Mouse (Mus musculus) heart, adult 2 months (tissue): ENCODE results near the gene Npepl1. TPM values are rescaled to one million over a fixed set of nuclear protein-coding genes. Genes with fewer than 3 reads are reported as not detected.

Experiments used
- DNase-seq, 2 experiments: peaks; one replicate each; pipeline ENCODE4 v3.0.0; 2021
- H3K27ac ChIP-seq: fragments of 200-600 bp; 2 replicates; pipeline ENCODE4 v1.8.1; 2022
- H3K27me3 ChIP-seq: fragments of 200-500 bp; 2 replicates; pipeline ENCODE4 v1.6.1; 2012; ENCODE audit warnings: mild to moderate bottlenecking, low read length, inconsistent platforms, mixed read lengths; ENCODE audit not compliant: control insufficient read depth, insufficient read depth
- H3K36me3 ChIP-seq: fragments of 200-500 bp; 2 replicates; pipeline ENCODE4 v1.6.1; 2012; ENCODE audit warnings: low read length, inconsistent platforms; ENCODE audit not compliant: control insufficient read depth, insufficient read depth
- H3K4me1 ChIP-seq: fragments of 200-500 bp; 2 replicates; pipeline ENCODE4 v1.6.1; 2011; ENCODE audit warnings: low read length; ENCODE audit not compliant: control insufficient read depth, insufficient read depth
- H3K4me3 ChIP-seq: fragments of 200-600 bp; 2 replicates; pipeline ENCODE4 v1.8.1; 2022
- H3K79me2 ChIP-seq: fragments of 200-500 bp; replicated peaks from 2 replicates; pipeline ENCODE4 v1.6.1; 2012; ENCODE audit warnings: mild to moderate bottlenecking, inconsistent platforms, low read length, moderate library complexity, mixed read lengths; ENCODE audit not compliant: control insufficient read depth, insufficient read depth
- H3K9ac ChIP-seq: fragments of 200-500 bp; 2 replicates; pipeline ENCODE4 v1.6.1; 2012; ENCODE audit warnings: low read depth, mild to moderate bottlenecking, control low read depth, inconsistent platforms, low read length, mixed read lengths
- CTCF ChIP-seq: fragments of 200-600 bp; IDR thresholded peaks from 2 replicates; pipeline ENCODE4 v1.8.1; 2022; ENCODE audit warnings: antibody characterized with exemption, mild to moderate bottlenecking, moderate library complexity
- EP300 ChIP-seq: fragments of 200-500 bp; IDR thresholded peaks from 2 replicates; pipeline ENCODE4 v1.6.1; 2011; ENCODE audit warnings: low read depth, low read length, control low read depth; ENCODE audit not compliant: insufficient read depth
- POLR2A ChIP-seq: fragments of 200-500 bp; IDR thresholded peaks from 2 replicates; pipeline ENCODE4 v1.6.1; 2011; ENCODE audit warnings: mild to moderate bottlenecking, low read depth, low read length, control low read depth; ENCODE audit not compliant: insufficient read depth
- WGBS: fragments of 180-500 bp; shearing (Covaris S2); methylation state at CpG from one replicate; pipeline ENCODE4 v1.1.7; 2018; 5-methylcytosine and 5-hydroxymethylcytosine counted together
- intact Hi-C: fragments of 180-260 bp; cut with DNase I; formaldehyde crosslinking; loops from one replicate; pipeline ENCODE4 v1.15.1; 2025
- polyA plus RNA-seq: library from polyadenylated mRNA; depleted of rRNA; stranded (reverse); fragments of >200 nt; gene quantifications from 2 replicates; pipeline ENCODE4 v1.2.3, GENCODE M21; 2012; rRNA removed
- total RNA-seq, 2 experiments: library from RNA; stranded (reverse); gene quantifications; 2 replicates each; pipeline ENCODE4 v1.2.3; 2021

Gene Npepl1
- total and polyA plus RNA-seq, 3 experiments = 63.1 to 79.6 (median 73.9) TPM

- WGBS = 55% methylated on average over 8 of the region's 8 CpGs
- intact Hi-C loops = no loop called here
Observed at GRCm38 (mm10) chr2:174130468-174131097, 20.4 kb downstream of the Npepl1 start.

GRCm38 (mm10) chr2:174132413-174132969, 22.3 kb downstream of the Npepl1 start:
- no peaks in the 10 kb centered on the region for H3K27me3 ChIP-seq
- intact Hi-C loops = no loop called here

More at GRCm38 (mm10) chr2:174130468-174131097, 20.4 kb downstream of the Npepl1 start:
- no peak for DNase-seq
- TF ChIP-seq EP300 = no peak
- TF ChIP-seq POLR2A = no peak
- no peak for TF ChIP-seq CTCF
- H3K79me2 ChIP-seq = no peaks in the 10 kb centered on the region
- H3K4me1 ChIP-seq = no peaks in the 10 kb centered on the region
- no peak overlapping the region for H3K4me3 ChIP-seq
- no peaks in the 10 kb centered on the region for H3K27me3 ChIP-seq
- no peaks in the 10 kb centered on the region for H3K36me3 ChIP-seq
- H3K27ac ChIP-seq = no peak overlapping the region
- H3K9ac ChIP-seq = no peak overlapping the region

GRCm38 (mm10) chr2:174159035-174159434, 48.9 kb downstream of the Npepl1 start:
- WGBS = 88% methylated on average over 10 of the region's 10 CpGs
- Histone ChIP-seq H3K79me2 (no peaks in the 10 kb centered on the region), H3K27ac (no peak overlapping the region), H3K4me1 (no peaks in the 10 kb centered on the region), H3K27me3 (no peaks in the 10 kb centered on the region), H3K36me3 (no peaks in the 10 kb centered on the region), H3K9ac (no peak overlapping the region), H3K4me3 (no peak overlapping the region)
- intact Hi-C loops = no loop called here
- DNase-seq = no peak
- TF ChIP-seq POLR2A (no peak), EP300 (no peak), CTCF (no peak)

More at GRCm38 (mm10) chr2:174132413-174132969, 22.3 kb downstream of the Npepl1 start:
- H3K79me2 ChIP-seq = no peaks in the 10 kb centered on the region
- H3K27ac ChIP-seq = no peak overlapping the region
- no peak for DNase-seq
- H3K4me3 ChIP-seq = no peak overlapping the region
- WGBS = 68% methylated on average over 8 of the region's 8 CpGs
- no peaks in the 10 kb centered on the region for H3K36me3 ChIP-seq
- H3K4me1 ChIP-seq = no peaks in the 10 kb centered on the region
- H3K9ac ChIP-seq = no peak overlapping the region
- no peak for TF ChIP-seq POLR2A
- TF ChIP-seq EP300 = no peak
- no peak for TF ChIP-seq CTCF

- Histone ChIP-seq H3K79me2 (no peaks in the 10 kb centered on the region), H3K27ac (no peak overlapping the region), H3K27me3 (no peaks in the 10 kb centered on the region), H3K4me1 (no peaks in the 10 kb centered on the region), H3K9ac (no peak overlapping the region), H3K4me3 (no peak overlapping the region), H3K36me3 (no peaks in the 10 kb centered on the region)
- 54% methylated on average over 3 of the region's 3 CpGs for WGBS
- no peak for TF ChIP-seq POLR2A
- TF ChIP-seq CTCF = no peak
- TF ChIP-seq EP300 = no peak
- intact Hi-C loops = no loop called here
- DNase-seq = no peak
Observed at GRCm38 (mm10) chr2:174160461-174160860, 50.3 kb downstream of the Npepl1 start.

Other genes starting within 250 kb of the Npepl1 start
- 10 to 100 TPM; 17.1 to 19.8 TPM for gene Stx16, start 34.0 kb upstream of the Npepl1 start, total RNA-seq
- gene Stx16, start 34.0 kb upstream of the Npepl1 start, polyA plus RNA-seq = 20.3 and 23.3 TPM in 2 replicates
- gene Gnas, start 174.0 kb downstream of the Npepl1 start, total RNA-seq = 1,000 to 10,000 TPM; 1,140 to 1,235 TPM
- gene Gnas, start 174.0 kb downstream of the Npepl1 start, polyA plus RNA-seq = 1,079 and 1,189 TPM in 2 replicates
- gene Gm20721, start 236.4 kb downstream of the Npepl1 start, total RNA-seq = 1 to 10 TPM; 1.6 to 1.8 TPM
- 0.12 TPM in 1 of 2 replicates, not detected in the other for gene Gm20721, start 236.4 kb downstream of the Npepl1 start, polyA plus RNA-seq